Comparison of ENCODE assay signal across 8 mouse cellular contexts in genomic region chr8:106338741-106339209, GRCm38 (mm10). TPM values are rescaled to one million over a fixed set of nuclear protein-coding genes. Genes with fewer than 3 reads are reported as not detected.
A peak's percentile ranks its signal among the peaks of the same experiment; 100 is the strongest.
DNase-seq lines count a peak whose midpoint lies in the region; ATAC-seq and TF ChIP-seq lines count a peak whose summit lies in the region.

No protein-coding gene starts in this region.

- 50% methylated on average over 8 of the region's 8 CpGs for WGBS in midbrain, embryonic 10.5 days
- WGBS in stomach, postnatal 0 days: 27% methylated on average over 8 of the region's 8 CpGs

- no peak for TF ChIP-seq POLR2A in embryonic fibroblast, embryonic 13.5 days (IDR thresholded peaks at IDR 0.05; ENCODE audit: low read depth, low read length)

- H3K27me3 ChIP-seq in midbrain, embryonic 10.5 days (ENCODE audit: low read depth, poor library complexity, severe bottlenecking): peaks cover 32% of the 10 kb centered on the region
- H3K27me3 ChIP-seq in stomach, postnatal 0 days (ENCODE audit: control insufficient read depth, insufficient read depth, low read length): no peaks in the 10 kb centered on the region

- H3K27ac ChIP-seq in embryonic fibroblast, embryonic 13.5 days (ENCODE audit: insufficient read depth, low read length): peak overlapping the region; percentile 45
- 0 out of 2 replicates have a peak overlapping the region, but pooled peaks have one; percentile 57 for H3K27ac ChIP-seq in midbrain, embryonic 10.5 days (replicated peaks)
- no peak overlapping the region for H3K27ac ChIP-seq in stomach, postnatal 0 days (replicated peaks)

- H3K4me3 ChIP-seq in embryonic fibroblast, embryonic 13.5 days (ENCODE audit: insufficient read depth, low read length): peak overlapping the region; percentile 69
- peak overlapping the region; percentile 69 for H3K4me3 ChIP-seq in midbrain, embryonic 10.5 days
- peak overlapping the region; percentile 45 for H3K4me3 ChIP-seq in stomach, postnatal 0 days (ENCODE audit: low read depth, low read length)

- no peak for TF ChIP-seq CTCF in embryonic fibroblast, embryonic 13.5 days (IDR thresholded peaks at IDR 0.05; ENCODE audit: borderline replicate concordance, insufficient read depth, low read length)
- no peak for TF ChIP-seq CTCF in stomach, postnatal 0 days (IDR thresholded peaks at IDR 0.05; ENCODE audit: low read depth)

- no peaks in the 10 kb centered on the region for H3K36me3 ChIP-seq in midbrain, embryonic 10.5 days
- H3K36me3 ChIP-seq in stomach, postnatal 0 days (ENCODE audit: control insufficient read depth, insufficient read depth, low read length): no peaks in the 10 kb centered on the region

- H3K4me2 ChIP-seq in stomach, postnatal 0 days (replicated peaks; ENCODE audit: low read depth): peak overlapping the region; percentile 53

- peak; percentile 3 to 4 for DNase-seq in kidney, postnatal 4 days
- no peak for DNase-seq in kidney, postnatal 10 days
- DNase-seq in induced T-regulatory cell, adult 2 months (ENCODE audit: low read depth): peak; percentile 21
- DNase-seq in midbrain, embryonic 10.5 days (ENCODE audit: low spot score): no peak
- no peak for DNase-seq in stomach, postnatal 0 days (ENCODE audit: low spot score)
- no peak for DNase-seq in ovary, postnatal 14 days (ENCODE audit: low spot score)
- DNase-seq in Muller cell, postnatal 12 days (ENCODE audit: inconsistent ontology term): no peak

- no peak overlapping the region for H3K9ac ChIP-seq in stomach, postnatal 0 days (ENCODE audit: low read length)

- no peak for TF ChIP-seq EP300 in stomach, postnatal 0 days (optimal IDR thresholded peaks at IDR 0.05)

- H3K4me1 ChIP-seq in embryonic fibroblast, embryonic 13.5 days (ENCODE audit: control insufficient read depth, insufficient read depth, low read length): peaks cover 4% of the 10 kb centered on the region
- H3K4me1 ChIP-seq in midbrain, embryonic 10.5 days: peaks cover 41% of the 10 kb centered on the region
- no peaks in the 10 kb centered on the region for H3K4me1 ChIP-seq in stomach, postnatal 0 days (replicated peaks; ENCODE audit: control insufficient read depth, insufficient read depth)

- no peaks in the 10 kb centered on the region for H3K9me3 ChIP-seq in midbrain, embryonic 10.5 days (replicated peaks)
- H3K9me3 ChIP-seq in stomach, postnatal 0 days (ENCODE audit: control insufficient read depth, low read length): no peaks in the 10 kb centered on the region

- no peak for ATAC-seq in stomach, postnatal 0 days (ENCODE audit: low FRiP score, low TSS enrichment)

RNA-seq across cellular contexts. Expression of gene Smpd3, which starts 1.0 kb away (rescaled TPM):
- polyA plus RNA-seq in embryonic fibroblast, embryonic 13.5 days (2011; ENCODE audit: insufficient read length, low read depth, missing spikeins): 0.37 and 0.89 TPM in 2 replicates
- 10.4 and 17.3 TPM in 2 replicates for polyA plus RNA-seq in midbrain, embryonic 10.5 days (2016; fragmentation: Nextera tagmentation; extraction: Ambion mirVana)
- polyA plus RNA-seq in stomach, postnatal 0 days (2015; fragmentation: Nextera tagmentation; extraction: Ambion mirVana): 47.6 and 47.7 TPM in 2 replicates

Comparison
In these comparisons a context has a peak if more than half of its experiments do, and no peak if none do; other contexts are left out.
1. DNase-seq: peak in kidney, postnatal 4 days (2 of 2) and induced T-regulatory cell, adult 2 months (single experiment); none in kidney, postnatal 10 days (single experiment), midbrain, embryonic 10.5 days (single experiment), stomach, postnatal 0 days (single experiment), ovary, postnatal 14 days (single experiment) and Muller cell, postnatal 12 days (single experiment).
2. Peak in every context shown above with its lines, with median percentiles within 50 percentile points of each other: H3K4me3 ChIP-seq.